Mouse (Mus musculus) midbrain, embryonic 13.5 days (tissue): ENCODE measurements around the gene Srsf10. TPM values are rescaled to one million over a fixed set of nuclear protein-coding genes. Genes with fewer than 3 reads are reported as not detected.
A peak's percentile ranks its signal among the peaks of the same experiment; 100 is the strongest.

Experiments
- ATAC-seq: fragments of 200-750 bp; cut with Nextera tagmentation; 2 replicates; pipeline ENCODE4 v1.8.0; 2017; ENCODE audit warnings: mild to moderate bottlenecking, moderate TSS enrichment, moderate library complexity
- H3K27ac ChIP-seq: fragments of 300-500 bp; sonication (generic); 2 replicates; pipeline ENCODE4 v1.5.1; 2015; ENCODE audit warnings: inconsistent platforms, mild to moderate bottlenecking, moderate library complexity
- H3K27me3 ChIP-seq: fragments of 300-500 bp; sonication (generic); 2 replicates; pipeline ENCODE4 v1.6.1; 2015; ENCODE audit warnings: mild to moderate bottlenecking, inconsistent platforms
- H3K36me3 ChIP-seq: fragments of 300-500 bp; sonication (generic); 2 replicates; pipeline ENCODE4 v1.6.1; 2015; ENCODE audit warnings: mild to moderate bottlenecking, inconsistent platforms
- H3K4me1 ChIP-seq: fragments of 300-500 bp; sonication (generic); replicated peaks from 2 replicates; pipeline ENCODE4 v1.6.1; 2015; ENCODE audit warnings: inconsistent platforms
- H3K4me2 ChIP-seq: fragments of 300-500 bp; sonication (generic); replicated peaks from 2 replicates; pipeline ENCODE4 v1.6.1; 2015; ENCODE audit warnings: moderate library complexity, mild to moderate bottlenecking, inconsistent platforms
- H3K4me3 ChIP-seq: fragments of 300-500 bp; sonication (generic); replicated peaks from 2 replicates; pipeline ENCODE4 v1.5.1; 2015; ENCODE audit warnings: mild to moderate bottlenecking, inconsistent platforms
- H3K9ac ChIP-seq: fragments of 300-500 bp; sonication (generic); replicated peaks from 2 replicates; pipeline ENCODE4 v1.6.1; 2015; ENCODE audit warnings: mild to moderate bottlenecking, inconsistent platforms
- H3K9me3 ChIP-seq: fragments of 300-500 bp; sonication (generic); 2 replicates; pipeline ENCODE4 v1.6.1; 2016; ENCODE audit warnings: mild to moderate bottlenecking, inconsistent platforms
- WGBS: fragments of 180-500 bp; shearing (Covaris S2); methylation state at CpG from one replicate; pipeline ENCODE4 v1.1.7; 2015; 5-methylcytosine and 5-hydroxymethylcytosine counted together
- polyA plus RNA-seq: library from polyadenylated mRNA; unstranded; fragments of >200 nt; fragmentation: Nextera tagmentation; extraction: Ambion mirVana; gene quantifications from 2 replicates; pipeline ENCODE4 v1.2.1, GENCODE M21; 2015

Srsf10 gene
- polyA plus RNA-seq, 1 experiment from 2014 or later: 267 TPM

- H3K9me3 ChIP-seq: no peaks in the 10 kb centered on the region
- H3K9ac ChIP-seq: no peak overlapping the region
- H3K27ac ChIP-seq: peak overlapping the region; percentile 86
- no peaks in the 10 kb centered on the region for H3K27me3 ChIP-seq
- H3K4me1 ChIP-seq: peaks cover 20% of the 10 kb centered on the region
- peak; percentile 48 for ATAC-seq
- H3K4me2 ChIP-seq: peak overlapping the region; percentile 16
- 81% methylated on average over 8 of the region's 8 CpGs for WGBS
- H3K4me3 ChIP-seq: no peak overlapping the region
- no peaks in the 10 kb centered on the region for H3K36me3 ChIP-seq
Measured at GRCm38 (mm10) chr4:135834124-135834717, 21.3 kb upstream of the Srsf10 start.

GRCm38 (mm10) chr4:135838925-135839292, 16.6 kb upstream of the Srsf10 start:
- no peak overlapping the region for H3K9ac ChIP-seq
- 73% methylated on average over 3 of the region's 3 CpGs for WGBS
- H3K27ac ChIP-seq: no peak overlapping the region

GRCm38 (mm10) chr4:135839293-135840011, 16.1 kb upstream of the Srsf10 start:
- no peak overlapping the region for H3K4me2 ChIP-seq
- no peaks in the 10 kb centered on the region for H3K9me3 ChIP-seq
- no peak overlapping the region for H3K4me3 ChIP-seq
- H3K36me3 ChIP-seq: no peaks in the 10 kb centered on the region
- no peaks in the 10 kb centered on the region for H3K4me1 ChIP-seq
- H3K27ac ChIP-seq: no peak overlapping the region
- no peak overlapping the region for H3K9ac ChIP-seq
- ATAC-seq: no peak
- WGBS: 92% methylated on average over 21 of the region's 21 CpGs
- no peaks in the 10 kb centered on the region for H3K27me3 ChIP-seq

More at GRCm38 (mm10) chr4:135838925-135839292, 16.6 kb upstream of the Srsf10 start:
- no peak overlapping the region for H3K4me3 ChIP-seq
- no peaks in the 10 kb centered on the region for H3K36me3 ChIP-seq
- H3K9me3 ChIP-seq: no peaks in the 10 kb centered on the region
- peaks cover 5% of the 10 kb centered on the region for H3K4me1 ChIP-seq
- ATAC-seq: no peak
- no peak overlapping the region for H3K4me2 ChIP-seq
- no peaks in the 10 kb centered on the region for H3K27me3 ChIP-seq

- Histone ChIP-seq H3K4me1 (no peaks in the 10 kb centered on the region), H3K4me2 (no peak overlapping the region), H3K4me3 (no peak overlapping the region), H3K9me3 (no peaks in the 10 kb centered on the region), H3K27ac (no peak overlapping the region), H3K9ac (no peak overlapping the region), H3K27me3 (no peaks in the 10 kb centered on the region), H3K36me3 (no peaks in the 10 kb centered on the region)
- no peak for ATAC-seq
- 83% methylated on average over 6 of the region's 6 CpGs for WGBS
Measured at GRCm38 (mm10) chr4:135844400-135844799, 11.1 kb upstream of the Srsf10 start.

- H3K9ac ChIP-seq: no peak overlapping the region
- peaks cover 13% of the 10 kb centered on the region for H3K4me1 ChIP-seq
- H3K27ac ChIP-seq: no peak overlapping the region
- no peak overlapping the region for H3K4me3 ChIP-seq
- 68% methylated on average over 5 of the region's 5 CpGs for WGBS
- H3K9me3 ChIP-seq: no peaks in the 10 kb centered on the region
- no peaks in the 10 kb centered on the region for H3K36me3 ChIP-seq
- H3K4me2 ChIP-seq: no peak overlapping the region
- no peaks in the 10 kb centered on the region for H3K27me3 ChIP-seq
- ATAC-seq: no peak
Measured at GRCm38 (mm10) chr4:135847581-135847980, 8.0 kb upstream of the Srsf10 start.

- 27% methylated on average over 13 of the region's 13 CpGs for WGBS
- H3K9ac ChIP-seq: peak overlapping the region; percentile 49
- no peaks in the 10 kb centered on the region for H3K27me3 ChIP-seq
- peak overlapping the region; percentile 30 for H3K4me2 ChIP-seq
- peak overlapping the region; percentile 73 for H3K27ac ChIP-seq
- peak; percentile 56 for ATAC-seq
- no peaks in the 10 kb centered on the region for H3K36me3 ChIP-seq
- H3K9me3 ChIP-seq: no peaks in the 10 kb centered on the region
- H3K4me3 ChIP-seq: 0 out of 2 replicates have a peak overlapping the region, but pooled peaks have one; percentile 2
- peaks cover 29% of the 10 kb centered on the region for H3K4me1 ChIP-seq
Measured at GRCm38 (mm10) chr4:135850411-135851095, 5.0 kb upstream of the Srsf10 start.

GRCm38 (mm10) chr4:135851942-135852341, 3.6 kb upstream of the Srsf10 start:
- Histone ChIP-seq H3K9me3 (no peaks in the 10 kb centered on the region), H3K36me3 (no peaks in the 10 kb centered on the region), H3K27ac (no peak overlapping the region), H3K9ac (no peak overlapping the region), H3K4me3 (no peak overlapping the region), H3K27me3 (no peaks in the 10 kb centered on the region), H3K4me1 (peaks cover 29% of the 10 kb centered on the region), H3K4me2 (no peak overlapping the region)
- WGBS: 88% methylated on average over 9 of the region's 9 CpGs
- ATAC-seq: no peak

GRCm38 (mm10) chr4:135853987-135854546, 1.5 kb upstream of the Srsf10 start:
- peak overlapping the region; percentile 46; the same call in 1 of the 2 replicates for H3K9ac ChIP-seq
- no peak overlapping the region for H3K4me3 ChIP-seq
- no peak for ATAC-seq
- no peaks in the 10 kb centered on the region for H3K9me3 ChIP-seq
- no peaks in the 10 kb centered on the region for H3K36me3 ChIP-seq
- no peak overlapping the region for H3K4me2 ChIP-seq
- H3K27ac ChIP-seq: peak overlapping the region; percentile 99; the same call in 1 of the 2 replicates
- no peaks in the 10 kb centered on the region for H3K27me3 ChIP-seq
- WGBS: 92% methylated on average over 14 of the region's 14 CpGs
- H3K4me1 ChIP-seq: peaks cover 46% of the 10 kb centered on the region

GRCm38 (mm10) chr4:135854630-135855029, 917 bp upstream of the Srsf10 start:
- no peak for ATAC-seq
- 67% methylated on average over 11 of the region's 11 CpGs for WGBS
- peaks cover 51% of the 10 kb centered on the region for H3K4me1 ChIP-seq
- H3K9ac ChIP-seq: peak overlapping the region; percentile 82
- H3K4me2 ChIP-seq: peak overlapping the region; percentile 78
- no peaks in the 10 kb centered on the region for H3K27me3 ChIP-seq
- H3K4me3 ChIP-seq: peak overlapping the region; percentile 95; the same call in 1 of the 2 replicates
- peak overlapping the region; percentile 99 for H3K27ac ChIP-seq
- no peaks in the 10 kb centered on the region for H3K9me3 ChIP-seq
- no peaks in the 10 kb centered on the region for H3K36me3 ChIP-seq

- Histone ChIP-seq H3K27ac (peak overlapping the region; percentile 99), H3K36me3 (no peaks in the 10 kb centered on the region), H3K4me3 (peak overlapping the region; percentile 95), H3K27me3 (no peaks in the 10 kb centered on the region), H3K9ac (peak overlapping the region; percentile 82), H3K4me1 (peaks cover 54% of the 10 kb centered on the region), H3K4me2 (peak overlapping the region; percentile 78), H3K9me3 (no peaks in the 10 kb centered on the region)
- 5% methylated on average over 6 of the region's 6 CpGs for WGBS
- peak; percentile 25 for ATAC-seq
Measured at GRCm38 (mm10) chr4:135855080-135855479, 467 bp upstream of the Srsf10 start.

- Histone ChIP-seq H3K4me1 (peaks cover 51% of the 10 kb centered on the region), H3K9ac (peak overlapping the region; percentile 97), H3K36me3 (no peaks in the 10 kb centered on the region)
Measured at GRCm38 (mm10) chr4:135856223-135857091, 910 bp downstream of the Srsf10 start.

More at GRCm38 (mm10) chr4:135856223-135857091, 910 bp downstream of the Srsf10 start:
- ATAC-seq: peak; percentile 79
- Histone ChIP-seq H3K4me2 (peak overlapping the region; percentile 80), H3K4me3 (peak overlapping the region; percentile 95), H3K9me3 (no peaks in the 10 kb centered on the region), H3K27ac (peak overlapping the region; percentile 99), H3K27me3 (no peaks in the 10 kb centered on the region)
- WGBS: under 1% methylated on average over 89 of the region's 91 CpGs
